Mouse (Mus musculus): ENCODE measurements at regions not wholly inside any gene's neighbourhood (a gene's known extent, or its start where the extent isn't known, plus 50 kb on each side); places are given as distances from the start of the nearest gene placed in this dataset.

GRCm38 (mm10) chr17:9759421-9759852 lies 89.9 kb upstream of the Pabpc6 start:
- peak; percentile 50 to 78 for DNase-seq

GRCm38 (mm10) chr17:9757725-9758251 lies 88.3 kb upstream of the Pabpc6 start:
- no peak for DNase-seq

- peak; percentile 25 to 44 for DNase-seq
Measured at GRCm38 (mm10) chr17:9756675-9757074, 87.2 kb upstream of the Pabpc6 start.

GRCm38 (mm10) chr17:9756196-9756595 lies 86.7 kb upstream of the Pabpc6 start:
- DNase-seq: peak; percentile 58 to 88

- DNase-seq: no peak
Measured at GRCm38 (mm10) chr17:9755576-9755975, 86.1 kb upstream of the Pabpc6 start.

GRCm38 (mm10) chr17:9754884-9755405 lies 85.4 kb upstream of the Pabpc6 start:
- DNase-seq: peak in 1 of 2 experiments; percentile 35

- no peak for DNase-seq
Measured at GRCm38 (mm10) chr17:9752848-9753247, 83.3 kb upstream of the Pabpc6 start.

- DNase-seq: no peak
Measured at GRCm38 (mm10) chr17:9751348-9752170, 82.0 kb upstream of the Pabpc6 start.

GRCm38 (mm10) chr17:9750046-9750445 lies 80.5 kb upstream of the Pabpc6 start:
- no peak for DNase-seq

- no peak for DNase-seq
Measured at GRCm38 (mm10) chr17:9749301-9749700, 79.8 kb upstream of the Pabpc6 start.

GRCm38 (mm10) chr17:9747893-9748292 lies 78.4 kb upstream of the Pabpc6 start:
- DNase-seq: no peak

GRCm38 (mm10) chr17:9743342-9743741 lies 73.8 kb upstream of the Pabpc6 start:
- no peak for DNase-seq

GRCm38 (mm10) chr17:9741321-9741720 lies 71.8 kb upstream of the Pabpc6 start:
- DNase-seq: no peak

- no peak for DNase-seq
Measured at GRCm38 (mm10) chr17:9729020-9729419, 59.5 kb upstream of the Pabpc6 start.

GRCm38 (mm10) chr17:9725704-9726469 lies 56.4 kb upstream of the Pabpc6 start:
- DNase-seq: no peak

- no peak for DNase-seq
Measured at GRCm38 (mm10) chr17:9723484-9723883, 54.0 kb upstream of the Pabpc6 start.

- no peak for DNase-seq
Measured at GRCm38 (mm10) chr17:9722709-9723108, 53.2 kb upstream of the Pabpc6 start.
